20 mouse cellular contexts compared by ENCODE assay signal in genomic region chr17:71288808-71289548, GRCm38 (mm10). TPM values are rescaled to one million over a fixed set of nuclear protein-coding genes. Genes with fewer than 3 reads are reported as not detected.
DNase-seq lines count a peak whose midpoint lies in the region; ATAC-seq lines count a peak whose summit lies in the region.
"Had no signal": no experiment of that assay in that cellular context is flagged by ENCODE, and none has a peak within 500 bp of the region (broad histone marks: within the 10 kb centered on the region; RNA-seq: fewer than 3 reads in every experiment).

No protein-coding gene starts in this region.

- peak; percentile 34 for DNase-seq in embryonic facial prominence, embryonic 14.5 days (ENCODE audit: low spot score)
- no peak for DNase-seq in embryonic facial prominence, embryonic 10.5 days (ENCODE audit: low spot score)
- peak; percentile 51 for DNase-seq in kidney, postnatal 14 days
- DNase-seq in brain, adult 2 months (ENCODE audit: low read depth, low spot score), result peak; percentile 26
- no peak for DNase-seq in retina, embryonic 14.5 days (ENCODE audit: low spot score)
- DNase-seq in cerebellum, postnatal 10 days, result no peak
- DNase-seq: adrenal gland, adult 8-10 months; cerebellum, adult 8-10 months; lung, postnatal 14 days; right cerebral cortex, postnatal 25 days had no signal

- H3K4me3 ChIP-seq in embryonic facial prominence, embryonic 14.5 days (ENCODE audit: low read depth, low read length), result no peak overlapping the region
- H3K4me3 ChIP-seq in embryonic facial prominence, embryonic 10.5 days, result no peak overlapping the region
- H3K4me3 ChIP-seq in kidney, embryonic 16.5 days (ENCODE audit: low read length), result no peak overlapping the region
- H3K4me3 ChIP-seq in liver, embryonic 16.5 days (ENCODE audit: low read depth, low read length), result no peak overlapping the region
- H3K4me3 ChIP-seq: embryonic facial prominence, embryonic 13.5 days; intestine, embryonic 15.5 days; limb, embryonic 12.5 days; midbrain, embryonic 10.5 days; neural tube, embryonic 13.5 days had no signal

- H3K27me3 ChIP-seq in embryonic facial prominence, embryonic 14.5 days (replicated peaks; ENCODE audit: control insufficient read depth, insufficient read depth, low read length), result no peaks in the 10 kb centered on the region
- H3K27me3 ChIP-seq in embryonic facial prominence, embryonic 10.5 days (replicated peaks; ENCODE audit: low read depth, poor library complexity, severe bottlenecking), result no peaks in the 10 kb centered on the region
- H3K27me3 ChIP-seq in kidney, embryonic 16.5 days (ENCODE audit: insufficient read depth, low read length), result no peaks in the 10 kb centered on the region
- no peaks in the 10 kb centered on the region for H3K27me3 ChIP-seq in liver, embryonic 16.5 days (ENCODE audit: control insufficient read depth, insufficient read depth, low read depth, low read length)
- H3K27me3 ChIP-seq: embryonic facial prominence, embryonic 13.5 days; intestine, embryonic 15.5 days; limb, embryonic 12.5 days; neural tube, embryonic 13.5 days had no signal

- H3K36me3 ChIP-seq in embryonic facial prominence, embryonic 14.5 days (ENCODE audit: control insufficient read depth, insufficient read depth, low read length), result no peaks in the 10 kb centered on the region
- no peaks in the 10 kb centered on the region; the same call in 1 of the 2 replicates for H3K36me3 ChIP-seq in embryonic facial prominence, embryonic 10.5 days (replicated peaks)
- H3K36me3 ChIP-seq in kidney, embryonic 16.5 days (ENCODE audit: insufficient read depth, low read length), result no peaks in the 10 kb centered on the region
- H3K36me3 ChIP-seq in liver, embryonic 16.5 days (ENCODE audit: control insufficient read depth, insufficient read depth), result no peaks in the 10 kb centered on the region
- H3K36me3 ChIP-seq: embryonic facial prominence, embryonic 13.5 days; intestine, embryonic 15.5 days; limb, embryonic 12.5 days; midbrain, embryonic 10.5 days; neural tube, embryonic 13.5 days had no signal

- no peak overlapping the region for H3K27ac ChIP-seq in embryonic facial prominence, embryonic 14.5 days (replicated peaks; ENCODE audit: low read depth, low read length)
- H3K27ac ChIP-seq in embryonic facial prominence, embryonic 10.5 days (replicated peaks), result no peak overlapping the region
- H3K27ac ChIP-seq in kidney, embryonic 16.5 days (ENCODE audit: low read length), result no peak overlapping the region
- peak overlapping the region; percentile 93 for H3K27ac ChIP-seq in liver, embryonic 16.5 days (ENCODE audit: low read length)
- H3K27ac ChIP-seq: hindbrain, embryonic 14.5 days; intestine, embryonic 15.5 days; limb, embryonic 12.5 days; midbrain, embryonic 10.5 days; neural tube, embryonic 13.5 days had no signal

- no peaks in the 10 kb centered on the region for H3K9me3 ChIP-seq in embryonic facial prominence, embryonic 14.5 days (ENCODE audit: control insufficient read depth, low read length)
- no peaks in the 10 kb centered on the region for H3K9me3 ChIP-seq in embryonic facial prominence, embryonic 10.5 days
- no peaks in the 10 kb centered on the region for H3K9me3 ChIP-seq in kidney, embryonic 16.5 days (ENCODE audit: low read length)
- no peaks in the 10 kb centered on the region for H3K9me3 ChIP-seq in liver, embryonic 16.5 days (replicated peaks; ENCODE audit: control insufficient read depth, low read length)
- H3K9me3 ChIP-seq: embryonic facial prominence, embryonic 13.5 days; G1E; intestine, embryonic 15.5 days; limb, embryonic 12.5 days; midbrain, embryonic 10.5 days; neural tube, embryonic 13.5 days had no signal

- H3K4me2 ChIP-seq in embryonic facial prominence, embryonic 14.5 days (ENCODE audit: low read depth, low read length), result no peak overlapping the region
- no peak overlapping the region for H3K4me2 ChIP-seq in kidney, embryonic 16.5 days (replicated peaks; ENCODE audit: low read depth, low read length)
- H3K4me2 ChIP-seq in liver, embryonic 16.5 days (ENCODE audit: low read depth, low read length), result no peak overlapping the region
- H3K4me2 ChIP-seq: embryonic facial prominence, embryonic 13.5 days; hindbrain, embryonic 14.5 days; intestine, embryonic 15.5 days; limb, embryonic 12.5 days; neural tube, embryonic 13.5 days had no signal

- H3K4me1 ChIP-seq in embryonic facial prominence, embryonic 14.5 days (ENCODE audit: control insufficient read depth, insufficient read depth, low read length), result peaks cover 21% of the 10 kb centered on the region
- peaks cover 27% of the 10 kb centered on the region for H3K4me1 ChIP-seq in embryonic facial prominence, embryonic 10.5 days
- peaks cover 8% of the 10 kb centered on the region; the same call in 1 of the 2 replicates for H3K4me1 ChIP-seq in kidney, embryonic 16.5 days (ENCODE audit: insufficient read depth, low read length)
- peaks cover 88% of the 10 kb centered on the region for H3K4me1 ChIP-seq in liver, embryonic 16.5 days (ENCODE audit: control insufficient read depth, low read depth, low read length)
- H3K4me1 ChIP-seq: neural tube, embryonic 13.5 days had no signal

- H3K9ac ChIP-seq in embryonic facial prominence, embryonic 14.5 days (ENCODE audit: low read depth, low read length), result no peak overlapping the region
- H3K9ac ChIP-seq in kidney, embryonic 16.5 days (replicated peaks; ENCODE audit: low read length), result no peak overlapping the region
- no peak overlapping the region for H3K9ac ChIP-seq in liver, embryonic 16.5 days (ENCODE audit: low read depth, low read length)
- H3K9ac ChIP-seq: embryonic facial prominence, embryonic 13.5 days; hindbrain, embryonic 14.5 days; intestine, embryonic 15.5 days; limb, embryonic 12.5 days; neural tube, embryonic 13.5 days had no signal

- no peak for ATAC-seq in embryonic facial prominence, embryonic 14.5 days (ENCODE audit: low read depth)
- no peak for ATAC-seq in kidney, embryonic 16.5 days (ENCODE audit: low FRiP score, low TSS enrichment)
- no peak for ATAC-seq in liver, embryonic 16.5 days (ENCODE audit: low read depth)
- ATAC-seq: CD4-positive, CD25-positive, alpha-beta regulatory T cell, adult 4 months had no signal

- 76% methylated on average over 10 of the region's 10 CpGs for WGBS in embryonic facial prominence, embryonic 14.5 days
- WGBS in embryonic facial prominence, embryonic 10.5 days, result 92% methylated on average over 10 of the region's 10 CpGs
- 81% methylated on average over 10 of the region's 10 CpGs for WGBS in kidney, embryonic 16.5 days
- 67% methylated on average over 10 of the region's 10 CpGs for whole genome bisulfite sequencing in liver, embryonic 16.5 days (ENCODE audit: insufficient replicate concordance)

RNA-seq across cellular contexts. Expression of gene Emilin2, which starts 22.8 kb away (rescaled TPM):
- 23.1 and 24.5 TPM in 2 replicates for polyA plus RNA-seq in embryonic facial prominence, embryonic 14.5 days (2014; fragmentation: Nextera tagmentation; extraction: Ambion mirVana)
- polyA plus RNA-seq in embryonic facial prominence, embryonic 10.5 days (2016; fragmentation: Nextera tagmentation; extraction: Ambion mirVana), result 22.2 and 23.8 TPM in 2 replicates
- polyA plus RNA-seq in kidney, embryonic 16.5 days (2015; fragmentation: Nextera tagmentation; extraction: Ambion mirVana), result 2.7 and 2.8 TPM in 2 replicates
- polyA plus RNA-seq in liver, embryonic 16.5 days (2015; fragmentation: Nextera tagmentation; extraction: Ambion mirVana), result 18.5 and 20.0 TPM in 2 replicates
- polyA plus RNA-seq: CD4-positive, CD25-positive, alpha-beta regulatory T cell, adult 4 months had no signal

Comparison
In these comparisons a context has a peak if more than half of its experiments do, and no peak if none do; other contexts are left out.
1. DNase-seq: peak in embryonic facial prominence, embryonic 14.5 days (single experiment), kidney, postnatal 14 days (single experiment) and brain, adult 2 months (single experiment); none in embryonic facial prominence, embryonic 10.5 days (single experiment), retina, embryonic 14.5 days (single experiment) and cerebellum, postnatal 10 days (0 of 2).